Mouse (Mus musculus) hindbrain, embryonic 12.5 days (tissue): ENCODE measurements around the gene Fbxl17. TPM values are rescaled to one million over a fixed set of nuclear protein-coding genes. Genes with fewer than 3 reads are reported as not detected.

Source experiments
- ATAC-seq: fragments of 200-750 bp; cut with Nextera tagmentation; 2 replicates; pipeline ENCODE4 v1.8.0; 2017; ENCODE audit warnings: moderate TSS enrichment; ENCODE audit not compliant: low FRiP score
- H3K27ac ChIP-seq: fragments of 300-500 bp; sonication (generic); 2 replicates; pipeline ENCODE4 v1.5.1; 2016; ENCODE audit warnings: mild to moderate bottlenecking
- H3K27me3 ChIP-seq: fragments of 300-500 bp; sonication (generic); 2 replicates; pipeline ENCODE4 v1.6.1; 2016; ENCODE audit warnings: mild to moderate bottlenecking
- H3K36me3 ChIP-seq: fragments of 300-500 bp; sonication (generic); 2 replicates; pipeline ENCODE4 v1.6.1; 2016; ENCODE audit warnings: mild to moderate bottlenecking
- H3K4me1 ChIP-seq: fragments of 300-500 bp; sonication (generic); 2 replicates; pipeline ENCODE4 v1.6.1; 2016
- H3K4me2 ChIP-seq: fragments of 300-500 bp; sonication (generic); replicated peaks from 2 replicates; pipeline ENCODE4 v1.6.1; 2016; ENCODE audit warnings: mild to moderate bottlenecking
- H3K4me3 ChIP-seq: fragments of 300-500 bp; sonication (generic); 2 replicates; pipeline ENCODE4 v1.5.1; 2016; ENCODE audit warnings: mild to moderate bottlenecking
- H3K9ac ChIP-seq: fragments of 300-500 bp; sonication (generic); 2 replicates; pipeline ENCODE4 v1.6.1; 2016; ENCODE audit warnings: mild to moderate bottlenecking, moderate library complexity
- H3K9me3 ChIP-seq: fragments of 300-500 bp; sonication (generic); replicated peaks from 2 replicates; pipeline ENCODE4 v1.6.1; 2016; ENCODE audit warnings: mild to moderate bottlenecking
- WGBS: fragments of 180-500 bp; shearing (Covaris S2); methylation state at CpG from one replicate; pipeline ENCODE4 v1.1.7; 2016; 5-methylcytosine and 5-hydroxymethylcytosine counted together
- polyA plus RNA-seq: library from polyadenylated mRNA; unstranded; fragments of >200 nt; fragmentation: Nextera tagmentation; extraction: Ambion mirVana; gene quantifications from 2 replicates; pipeline ENCODE4 v1.2.1, GENCODE M21; 2016

Fbxl17 gene
- polyA plus RNA-seq, 1 experiment from 2014 or later, result 10.3 TPM

GRCm38 (mm10) chr17:63350876-63351509 lies 148.8 kb downstream of the Fbxl17 start:
- no peak overlapping the region for H3K4me2 ChIP-seq
- ATAC-seq, result no peak
- no peaks in the 10 kb centered on the region for H3K4me1 ChIP-seq
- H3K4me3 ChIP-seq, result no peak overlapping the region
- 62% methylated on average over 4 of the region's 4 CpGs for WGBS
- H3K9ac ChIP-seq, result no peak overlapping the region
- H3K27ac ChIP-seq, result no peak overlapping the region
- H3K36me3 ChIP-seq, result 0 out of 2 replicates have a peak, but pooled peaks cover 8% of the 10 kb centered on the region
- H3K9me3 ChIP-seq, result no peaks in the 10 kb centered on the region
- H3K27me3 ChIP-seq, result no peaks in the 10 kb centered on the region

- no peak overlapping the region for H3K27ac ChIP-seq
- 80% methylated on average over 5 of the region's 5 CpGs for WGBS
Observed at GRCm38 (mm10) chr17:63344101-63344500, 155.7 kb downstream of the Fbxl17 start.

DNA sequence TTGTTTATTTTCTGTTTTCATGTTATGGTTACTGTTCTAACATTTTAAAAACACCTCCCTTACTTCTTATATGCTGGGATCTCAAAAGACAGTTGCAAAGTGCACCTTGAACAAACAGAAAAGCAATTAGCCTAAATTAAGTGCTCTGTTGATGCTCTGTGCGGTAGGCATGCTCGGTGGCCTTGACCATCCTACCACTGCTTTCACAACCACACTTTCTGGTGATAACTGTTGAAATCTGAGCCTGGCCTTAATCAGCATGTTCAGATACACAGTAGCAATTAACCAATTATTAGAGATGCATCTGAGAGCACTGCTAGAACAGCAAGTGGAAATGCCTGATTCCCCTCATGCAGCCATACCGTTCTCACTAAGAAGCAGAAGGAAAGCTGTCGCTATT lies 156.7 kb downstream of the Fbxl17 start:
- no peaks in the 10 kb centered on the region for H3K4me1 ChIP-seq
- 0 out of 2 replicates have a peak, but pooled peaks cover 8% of the 10 kb centered on the region for H3K36me3 ChIP-seq
- no peaks in the 10 kb centered on the region for H3K27me3 ChIP-seq
- H3K4me3 ChIP-seq, result no peak overlapping the region
- no peak for ATAC-seq
- 90% methylated on average over 4 of the region's 4 CpGs for WGBS
- no peaks in the 10 kb centered on the region for H3K9me3 ChIP-seq
- H3K27ac ChIP-seq, result no peak overlapping the region
- H3K4me2 ChIP-seq, result no peak overlapping the region
- no peak overlapping the region for H3K9ac ChIP-seq

More at GRCm38 (mm10) chr17:63344101-63344500, 155.7 kb downstream of the Fbxl17 start:
- Histone ChIP-seq H3K4me1 (no peaks in the 10 kb centered on the region), H3K36me3 (0 out of 2 replicates have a peak, but pooled peaks cover 8% of the 10 kb centered on the region), H3K4me3 (no peak overlapping the region), H3K27me3 (no peaks in the 10 kb centered on the region), H3K4me2 (no peak overlapping the region), H3K9ac (no peak overlapping the region), H3K9me3 (no peaks in the 10 kb centered on the region)
- no peak for ATAC-seq

GRCm38 (mm10) chr17:63342440-63342839 lies 157.4 kb downstream of the Fbxl17 start:
- Histone ChIP-seq H3K9ac (no peak overlapping the region), H3K9me3 (no peaks in the 10 kb centered on the region), H3K4me2 (no peak overlapping the region), H3K36me3 (0 out of 2 replicates have a peak, but pooled peaks cover 8% of the 10 kb centered on the region), H3K27me3 (no peaks in the 10 kb centered on the region), H3K4me3 (no peak overlapping the region), H3K27ac (no peak overlapping the region), H3K4me1 (no peaks in the 10 kb centered on the region)
- no peak for ATAC-seq
- WGBS, result 90% methylated on average over 11 of the region's 11 CpGs

- H3K27ac ChIP-seq, result no peak overlapping the region
- no peaks in the 10 kb centered on the region for H3K36me3 ChIP-seq
- H3K9me3 ChIP-seq, result no peaks in the 10 kb centered on the region
- H3K4me3 ChIP-seq, result no peak overlapping the region
- WGBS, result 91% methylated on average over 3 of the region's 3 CpGs
- H3K4me1 ChIP-seq, result no peaks in the 10 kb centered on the region
- no peaks in the 10 kb centered on the region for H3K27me3 ChIP-seq
- no peak overlapping the region for H3K9ac ChIP-seq
- ATAC-seq, result no peak
- no peak overlapping the region for H3K4me2 ChIP-seq
Observed at GRCm38 (mm10) chr17:63341203-63341602, 158.6 kb downstream of the Fbxl17 start.

GRCm38 (mm10) chr17:63328888-63329287 lies 170.9 kb downstream of the Fbxl17 start:
- Histone ChIP-seq H3K4me3 (no peak overlapping the region), H3K4me1 (no peaks in the 10 kb centered on the region)
- WGBS, result 86% methylated on average over 2 of the region's 2 CpGs

GRCm38 (mm10) chr17:63326227-63326626 lies 173.6 kb downstream of the Fbxl17 start:
- no peak overlapping the region for H3K27ac ChIP-seq

More at GRCm38 (mm10) chr17:63328888-63329287, 170.9 kb downstream of the Fbxl17 start:
- Histone ChIP-seq H3K27me3 (no peaks in the 10 kb centered on the region), H3K36me3 (no peaks in the 10 kb centered on the region), H3K27ac (no peak overlapping the region), H3K4me2 (no peak overlapping the region), H3K9me3 (no peaks in the 10 kb centered on the region), H3K9ac (no peak overlapping the region)
- ATAC-seq, result no peak

GRCm38 (mm10) chr17:63324672-63325071 lies 175.1 kb downstream of the Fbxl17 start:
- Histone ChIP-seq H3K36me3 (no peaks in the 10 kb centered on the region), H3K9ac (no peak overlapping the region), H3K9me3 (no peaks in the 10 kb centered on the region), H3K4me3 (no peak overlapping the region), H3K4me1 (peaks cover 12% of the 10 kb centered on the region), H3K27me3 (no peaks in the 10 kb centered on the region), H3K4me2 (no peak overlapping the region), H3K27ac (no peak overlapping the region)
- 97% methylated on average over 2 of the region's 2 CpGs for WGBS
- no peak for ATAC-seq

More at GRCm38 (mm10) chr17:63326227-63326626, 173.6 kb downstream of the Fbxl17 start:
- Histone ChIP-seq H3K4me1 (peaks cover 6% of the 10 kb centered on the region; the same call in 1 of the 2 replicates), H3K4me3 (no peak overlapping the region), H3K4me2 (no peak overlapping the region), H3K27me3 (no peaks in the 10 kb centered on the region), H3K9ac (no peak overlapping the region), H3K36me3 (no peaks in the 10 kb centered on the region), H3K9me3 (no peaks in the 10 kb centered on the region)
- 91% methylated on average over 5 of the region's 5 CpGs for WGBS
- no peak for ATAC-seq

- 37% methylated on average over 2 of the region's 2 CpGs for WGBS
- Histone ChIP-seq H3K4me3 (no peak overlapping the region), H3K4me1 (peaks cover 12% of the 10 kb centered on the region), H3K36me3 (no peaks in the 10 kb centered on the region), H3K9me3 (no peaks in the 10 kb centered on the region), H3K4me2 (no peak overlapping the region), H3K27ac (no peak overlapping the region), H3K9ac (no peak overlapping the region), H3K27me3 (no peaks in the 10 kb centered on the region)
- peak; percentile 63; the same call in 1 of the 2 replicates for ATAC-seq
Observed at GRCm38 (mm10) chr17:63324039-63324438, 175.8 kb downstream of the Fbxl17 start.

- Histone ChIP-seq H3K27ac (no peak overlapping the region), H3K9ac (no peak overlapping the region), H3K4me3 (no peak overlapping the region), H3K27me3 (no peaks in the 10 kb centered on the region), H3K4me2 (no peak overlapping the region), H3K36me3 (no peaks in the 10 kb centered on the region), H3K4me1 (peaks cover 12% of the 10 kb centered on the region), H3K9me3 (no peaks in the 10 kb centered on the region)
- ATAC-seq, result no peak
- WGBS, result 83% methylated on average over 7 of the region's 7 CpGs
Observed at GRCm38 (mm10) chr17:63322846-63323245, 177.0 kb downstream of the Fbxl17 start.

DNA sequence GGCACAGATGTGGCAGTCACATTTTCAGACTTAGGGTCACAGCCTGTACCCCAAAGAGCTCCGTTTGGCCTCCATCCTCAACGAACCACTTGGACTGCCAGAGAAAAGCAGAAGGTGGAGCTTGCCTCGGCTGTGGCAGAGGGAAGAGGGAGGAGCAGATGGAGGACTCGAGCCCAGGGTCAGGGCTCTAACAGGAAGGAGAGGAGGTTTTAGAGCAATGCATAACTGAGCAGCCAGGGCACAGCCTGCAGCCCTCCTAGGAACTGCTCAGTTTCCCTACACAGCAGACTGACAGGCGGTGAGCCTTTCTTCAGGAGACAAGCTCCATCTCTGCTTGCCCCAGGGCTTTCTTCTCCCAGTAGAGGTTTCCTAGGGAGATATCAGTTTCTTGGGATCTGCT lies 178.5 kb downstream of the Fbxl17 start:
- Histone ChIP-seq H3K9me3 (no peaks in the 10 kb centered on the region), H3K4me1 (peaks cover 12% of the 10 kb centered on the region), H3K27ac (no peak overlapping the region), H3K36me3 (no peaks in the 10 kb centered on the region), H3K9ac (no peak overlapping the region), H3K4me2 (no peak overlapping the region), H3K27me3 (no peaks in the 10 kb centered on the region), H3K4me3 (no peak overlapping the region)
- no peak for ATAC-seq
- WGBS, result 26% methylated on average over 5 of the region's 5 CpGs

DNA sequence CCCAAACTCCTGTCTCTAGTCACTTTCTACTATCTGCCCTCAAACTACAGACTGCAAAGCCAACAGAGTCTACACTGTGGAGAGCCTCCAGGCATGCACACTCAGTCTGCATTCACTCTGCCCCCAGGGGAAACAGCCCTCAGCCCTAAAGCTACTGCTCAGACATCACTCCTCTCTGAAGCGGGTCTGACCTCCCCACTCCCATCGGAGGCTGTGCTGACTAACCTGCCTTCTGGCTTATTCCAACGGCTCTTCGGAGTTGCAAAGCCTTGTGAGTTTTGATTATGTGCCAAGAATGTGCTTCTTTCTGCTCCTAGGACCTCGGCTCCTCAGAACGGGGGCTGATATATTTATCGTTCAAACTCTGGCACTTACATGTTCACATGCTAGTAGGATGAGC lies 182.3 kb downstream of the Fbxl17 start:
- 77% methylated on average over 7 of the region's 7 CpGs for WGBS
- peaks cover 12% of the 10 kb centered on the region for H3K4me1 ChIP-seq
- H3K27ac ChIP-seq, result no peak overlapping the region
- H3K4me2 ChIP-seq, result no peak overlapping the region
- H3K9me3 ChIP-seq, result no peaks in the 10 kb centered on the region
- no peaks in the 10 kb centered on the region for H3K27me3 ChIP-seq
- no peaks in the 10 kb centered on the region for H3K36me3 ChIP-seq
- ATAC-seq, result no peak
- no peak overlapping the region for H3K4me3 ChIP-seq
- H3K9ac ChIP-seq, result no peak overlapping the region
